Mouse (Mus musculus): ENCODE results near the gene Fam3a. TPM values are rescaled to one million over a fixed set of nuclear protein-coding genes. Genes with fewer than 3 reads are reported as not detected.

The Fam3a gene
- 32.1 and 33.7 TPM in 2 replicates for polyA plus RNA-seq (2016; fragmentation: Nextera tagmentation; extraction: Ambion mirVana)

- 27% methylated on average over 23 of the region's 30 CpGs for WGBS
- Histone ChIP-seq H3K36me3 (no peaks in the 10 kb centered on the region), H3K4me3 (peak within 1 kb of the TSS; percentile 47), H3K4me2 (replicated peaks) (peak within 1 kb of the TSS; percentile 57), H3K9me3 (replicated peaks) (no peaks in the 10 kb centered on the region; the same call in 1 of the 2 replicates), H3K4me1 (peaks cover 4% of the 10 kb centered on the region; the same call in 1 of the 2 replicates), H3K27me3 (no peaks in the 10 kb centered on the region), H3K9ac (peak within 1 kb of the TSS; percentile 72), H3K27ac (peak within 1 kb of the TSS; percentile 83)
- peak; percentile 100 for ATAC-seq (ENCODE audit: low FRiP score)
Observed at GRCm38 (mm10) chrX:74392535-74393443, at the start of gene Fam3a, which contains the start of gene Ikbkg. Fam3a (minus strand) TSS chrX:74393272. Ikbkg (plus strand) TSS chrX:74393290.

- Histone ChIP-seq H3K4me2 (replicated peaks) (peak overlapping the region; percentile 55), H3K9me3 (replicated peaks) (no peaks in the 10 kb centered on the region), H3K27ac (peak overlapping the region; percentile 77), H3K36me3 (peaks cover 9% of the 10 kb centered on the region), H3K9ac (peak overlapping the region; percentile 57), H3K4me3 (peak overlapping the region; percentile 51), H3K27me3 (no peaks in the 10 kb centered on the region), H3K4me1 (peaks cover 6% of the 10 kb centered on the region; the same call in 1 of the 2 replicates)
- peak; percentile 67 for ATAC-seq (ENCODE audit: low FRiP score)
- WGBS: 18% methylated on average over 22 of the region's 22 CpGs
Observed at GRCm38 (mm10) chrX:74429290-74429821, 36.3 kb upstream of the Fam3a start.

GRCm38 (mm10) chrX:74428826-74429276 lies 35.8 kb upstream of the Fam3a start, which contains the start of gene G6pdx:
G6pdx (minus strand) TSS chrX:74429194.
- Histone ChIP-seq H3K36me3 (peaks cover 4% of the 10 kb centered on the region), H3K4me2 (replicated peaks) (peak within 1 kb of the TSS; percentile 55), H3K4me1 (peaks cover 6% of the 10 kb centered on the region; the same call in 1 of the 2 replicates), H3K9me3 (replicated peaks) (no peaks in the 10 kb centered on the region), H3K27me3 (no peaks in the 10 kb centered on the region), H3K27ac (peak within 1 kb of the TSS; percentile 77), H3K9ac (peak within 1 kb of the TSS; percentile 57), H3K4me3 (peak within 1 kb of the TSS; percentile 51)
- 24% methylated on average over 25 of the region's 25 CpGs for WGBS
- ATAC-seq (ENCODE audit: low FRiP score): peak; percentile 85

- WGBS: 22% methylated on average over 35 of the region's 35 CpGs
Observed at GRCm38 (mm10) chrX:74428146-74428825, 35.2 kb upstream of the Fam3a start.

GRCm38 (mm10) chrX:74427116-74427515 lies 34.0 kb upstream of the Fam3a start:
- WGBS: 82% methylated on average over 3 of the region's 3 CpGs
- no peak overlapping the region for H3K9ac ChIP-seq
- H3K4me2 ChIP-seq (replicated peaks): no peak overlapping the region
- H3K4me1 ChIP-seq: peaks cover 6% of the 10 kb centered on the region; the same call in 1 of the 2 replicates
- no peaks in the 10 kb centered on the region for H3K9me3 ChIP-seq (replicated peaks)
- no peaks in the 10 kb centered on the region for H3K36me3 ChIP-seq
- ATAC-seq (ENCODE audit: low FRiP score): no peak
- H3K27me3 ChIP-seq: no peaks in the 10 kb centered on the region
- no peak overlapping the region for H3K27ac ChIP-seq
- H3K4me3 ChIP-seq: no peak overlapping the region

More at GRCm38 (mm10) chrX:74428146-74428825, 35.2 kb upstream of the Fam3a start:
- Histone ChIP-seq H3K4me2 (replicated peaks) (peak overlapping the region; percentile 55), H3K9me3 (replicated peaks) (no peaks in the 10 kb centered on the region), H3K4me3 (peak overlapping the region; percentile 51), H3K36me3 (no peaks in the 10 kb centered on the region), H3K27me3 (no peaks in the 10 kb centered on the region), H3K4me1 (peaks cover 6% of the 10 kb centered on the region; the same call in 1 of the 2 replicates), H3K9ac (peak overlapping the region; percentile 50), H3K27ac (peak overlapping the region; percentile 77)
- peak; percentile 47 for ATAC-seq (ENCODE audit: low FRiP score)

GRCm38 (mm10) chrX:74426256-74426655 lies 33.2 kb upstream of the Fam3a start:
- Histone ChIP-seq H3K27me3 (no peaks in the 10 kb centered on the region), H3K4me1 (peaks cover 6% of the 10 kb centered on the region; the same call in 1 of the 2 replicates), H3K9ac (no peak overlapping the region), H3K4me2 (replicated peaks) (no peak overlapping the region), H3K9me3 (replicated peaks) (no peaks in the 10 kb centered on the region), H3K36me3 (no peaks in the 10 kb centered on the region), H3K27ac (no peak overlapping the region), H3K4me3 (no peak overlapping the region)
- ATAC-seq (ENCODE audit: low FRiP score): no peak
- WGBS: 88% methylated on average over 1 of the region's 1 CpGs

GRCm38 (mm10) chrX:74425195-74425594 lies 32.1 kb upstream of the Fam3a start:
- H3K36me3 ChIP-seq: no peaks in the 10 kb centered on the region
- H3K9ac ChIP-seq: no peak overlapping the region
- H3K9me3 ChIP-seq (replicated peaks): no peaks in the 10 kb centered on the region
- 85% methylated on average over 4 of the region's 4 CpGs for WGBS
- no peak overlapping the region for H3K27ac ChIP-seq
- no peak overlapping the region for H3K4me2 ChIP-seq (replicated peaks)
- peaks cover 4% of the 10 kb centered on the region; the same call in 1 of the 2 replicates for H3K4me1 ChIP-seq
- no peaks in the 10 kb centered on the region for H3K27me3 ChIP-seq
- no peak overlapping the region for H3K4me3 ChIP-seq
- ATAC-seq (ENCODE audit: low FRiP score): no peak

- no peak overlapping the region for H3K4me2 ChIP-seq (replicated peaks)
- no peaks in the 10 kb centered on the region for H3K36me3 ChIP-seq
- no peak overlapping the region for H3K9ac ChIP-seq
- no peaks in the 10 kb centered on the region for H3K4me1 ChIP-seq
- H3K4me3 ChIP-seq: no peak overlapping the region
- no peak for ATAC-seq (ENCODE audit: low FRiP score)
- H3K27me3 ChIP-seq: no peaks in the 10 kb centered on the region
- H3K27ac ChIP-seq: no peak overlapping the region
- no peaks in the 10 kb centered on the region for H3K9me3 ChIP-seq (replicated peaks)
Observed at GRCm38 (mm10) chrX:74424443-74424842, 31.4 kb upstream of the Fam3a start.

- no peaks in the 10 kb centered on the region for H3K4me1 ChIP-seq
- H3K9ac ChIP-seq: no peak overlapping the region
- H3K27me3 ChIP-seq: no peaks in the 10 kb centered on the region
- ATAC-seq (ENCODE audit: low FRiP score): peak; percentile 58
- H3K36me3 ChIP-seq: no peaks in the 10 kb centered on the region
- no peak overlapping the region for H3K4me2 ChIP-seq (replicated peaks)
- H3K9me3 ChIP-seq (replicated peaks): no peaks in the 10 kb centered on the region
- no peak overlapping the region for H3K27ac ChIP-seq
- no peak overlapping the region for H3K4me3 ChIP-seq
Observed at GRCm38 (mm10) chrX:74413377-74413776, 20.3 kb upstream of the Fam3a start.

GRCm38 (mm10) chrX:74408340-74408739 lies 15.3 kb upstream of the Fam3a start:
- Histone ChIP-seq H3K9me3 (replicated peaks) (no peaks in the 10 kb centered on the region), H3K4me3 (no peak overlapping the region), H3K4me2 (replicated peaks) (no peak overlapping the region), H3K4me1 (no peaks in the 10 kb centered on the region), H3K9ac (no peak overlapping the region), H3K27ac (no peak overlapping the region), H3K36me3 (no peaks in the 10 kb centered on the region), H3K27me3 (no peaks in the 10 kb centered on the region)
- WGBS: 33% methylated on average over 2 of the region's 2 CpGs
- ATAC-seq (ENCODE audit: low FRiP score): no peak

- no peak overlapping the region for H3K4me2 ChIP-seq (replicated peaks)
- 84% methylated on average over 3 of the region's 3 CpGs for WGBS
- ATAC-seq (ENCODE audit: low FRiP score): no peak
Observed at GRCm38 (mm10) chrX:74400136-74400535, 7.1 kb upstream of the Fam3a start.

GRCm38 (mm10) chrX:74388153-74388552 lies 4.9 kb downstream of the Fam3a start:
- ATAC-seq (ENCODE audit: low FRiP score): no peak
- H3K4me1 ChIP-seq: peaks cover 4% of the 10 kb centered on the region; the same call in 1 of the 2 replicates
- no peak overlapping the region for H3K4me3 ChIP-seq
- H3K9me3 ChIP-seq (replicated peaks): no peaks in the 10 kb centered on the region
- no peaks in the 10 kb centered on the region for H3K27me3 ChIP-seq
- H3K36me3 ChIP-seq: 0 out of 2 replicates have a peak, but pooled peaks cover 2% of the 10 kb centered on the region
- H3K9ac ChIP-seq: no peak overlapping the region
- no peak overlapping the region for H3K27ac ChIP-seq
- H3K4me2 ChIP-seq (replicated peaks): no peak overlapping the region

More at GRCm38 (mm10) chrX:74400136-74400535, 7.1 kb upstream of the Fam3a start:
- Histone ChIP-seq H3K4me3 (no peak overlapping the region), H3K36me3 (no peaks in the 10 kb centered on the region), H3K9ac (no peak overlapping the region), H3K9me3 (replicated peaks) (no peaks in the 10 kb centered on the region; the same call in 1 of the 2 replicates), H3K27ac (no peak overlapping the region), H3K27me3 (no peaks in the 10 kb centered on the region), H3K4me1 (no peaks in the 10 kb centered on the region)
